Mouse (Mus musculus): ENCODE measurements around the gene Sf3b3. TPM values are rescaled to one million over a fixed set of nuclear protein-coding genes. Genes with fewer than 3 reads are reported as not detected.

Gene Sf3b3
- total RNA-seq, 2 experiments from 2014 or later: 13.2 to 16.1 TPM

GRCm38 (mm10) chr8:110775721-110776120, 70.9 kb downstream of the Sf3b3 start:
- no peak for DNase-seq (ENCODE audit: low spot score)

GRCm38 (mm10) chr8:110775316-110775715, 71.3 kb downstream of the Sf3b3 start:
- DNase-seq (ENCODE audit: low spot score): no peak

- DNase-seq (ENCODE audit: low spot score): no peak
These were observed 71.9 kb downstream of the Sf3b3 start for GRCm38 (mm10) chr8:110774725-110775124.

- no peak for DNase-seq (ENCODE audit: low spot score)
These were observed 72.5 kb downstream of the Sf3b3 start for GRCm38 (mm10) chr8:110774047-110774446.

GRCm38 (mm10) chr8:110772452-110772851, 74.1 kb downstream of the Sf3b3 start:
- no peak for DNase-seq (ENCODE audit: low spot score)

GRCm38 (mm10) chr8:110767261-110767660, 79.3 kb downstream of the Sf3b3 start:
- no peak for DNase-seq (ENCODE audit: low spot score)

GRCm38 (mm10) chr8:110764671-110765070, 81.9 kb downstream of the Sf3b3 start:
- no peak for DNase-seq (ENCODE audit: low spot score)

- no peak for DNase-seq (ENCODE audit: low spot score)
These were observed 84.6 kb downstream of the Sf3b3 start for GRCm38 (mm10) chr8:110761988-110762387.

GRCm38 (mm10) chr8:110761185-110761584, 85.4 kb downstream of the Sf3b3 start:
- no peak for DNase-seq (ENCODE audit: low spot score)

- DNase-seq (ENCODE audit: low spot score): no peak
These were observed 86.2 kb downstream of the Sf3b3 start for GRCm38 (mm10) chr8:110760280-110760940.

Other genes starting within 250 kb of the Sf3b3 start
- 10 to 100 TPM; 19.7 to 20.7 TPM for gene Vac14, start 228.2 kb downstream of the Sf3b3 start, total RNA-seq (2021)
- 100 to 1,000 TPM; 104 to 126 TPM for gene Mtss1l, start 125.3 kb downstream of the Sf3b3 start, total RNA-seq (2021)
- 1 to 10 TPM; 5.2 to 5.7 TPM for gene Il34, start 40.9 kb downstream of the Sf3b3 start, total RNA-seq (2021)
- gene Cog4, start 187 bp downstream of the Sf3b3 start, total RNA-seq (2021): 10 to 100 TPM; 63.7 to 63.8 TPM
- gene Fuk, start 55.7 kb upstream of the Sf3b3 start, total RNA-seq (2021): 1 to 10 TPM; 3.6 to 4.4 TPM
- gene St3gal2, start 73.1 kb upstream of the Sf3b3 start, total RNA-seq (2021): 10 to 100 TPM; 45.6 to 54.6 TPM
- gene Ddx19a, start 151.0 kb upstream of the Sf3b3 start, total RNA-seq (2021): 10 to 100 TPM; 27.2 to 31.8 TPM
- 10 to 100 TPM; 10.8 to 11.7 TPM for gene Ddx19b, start 185.0 kb upstream of the Sf3b3 start, total RNA-seq (2021)
- 10 to 100 TPM; 43.1 to 54.1 TPM for gene Aars, start 186.4 kb upstream of the Sf3b3 start, total RNA-seq (2021)
- gene Exosc6, start 209.6 kb upstream of the Sf3b3 start, total RNA-seq (2021): not detected
- under 1 TPM; 0.38 to 0.62 TPM for gene Clec18a, start 245.6 kb upstream of the Sf3b3 start, total RNA-seq (2021)
- gene Pdpr, start 247.8 kb upstream of the Sf3b3 start, total RNA-seq (2021): 100 to 1,000 TPM; 115 to 127 TPM

Measured in gastrocnemius, adult 18-20 months (tissue).